Mouse (Mus musculus) hindbrain, embryonic 15.5 days (tissue): Measurements from ENCODE around the gene Ap3b1. TPM values are rescaled to one million over a fixed set of nuclear protein-coding genes. Genes with fewer than 3 reads are reported as not detected.
A peak's percentile ranks its signal among the peaks of the same experiment; 100 is the strongest.

Experiments used
- ATAC-seq: fragments of 200-750 bp; cut with Nextera tagmentation; 2 replicates; pipeline ENCODE4 v1.8.0; 2017; ENCODE audit warnings: low read depth, moderate number of reproducible peaks, moderate TSS enrichment; ENCODE audit not compliant: low FRiP score
- H3K27ac ChIP-seq: fragments of 300-500 bp; sonication (generic); replicated peaks from 2 replicates; pipeline ENCODE4 v1.5.1; 2015; ENCODE audit warnings: mild to moderate bottlenecking, inconsistent platforms
- H3K27me3 ChIP-seq: fragments of 300-500 bp; sonication (generic); 2 replicates; pipeline ENCODE4 v1.6.1; 2015; ENCODE audit warnings: control low read depth, inconsistent platforms
- H3K36me3 ChIP-seq: fragments of 300-500 bp; sonication (generic); 2 replicates; pipeline ENCODE4 v1.6.1; 2015; ENCODE audit warnings: control low read depth, inconsistent platforms
- H3K4me1 ChIP-seq: fragments of 300-500 bp; sonication (generic); replicated peaks from 2 replicates; pipeline ENCODE4 v1.6.1; 2015; ENCODE audit warnings: control low read depth, inconsistent platforms
- H3K4me2 ChIP-seq: fragments of 300-500 bp; sonication (generic); 2 replicates; pipeline ENCODE4 v1.6.1; 2015; ENCODE audit warnings: moderate library complexity, mild to moderate bottlenecking, inconsistent platforms
- H3K4me3 ChIP-seq: fragments of 300-500 bp; sonication (generic); 2 replicates; pipeline ENCODE4 v1.5.1; 2015; ENCODE audit warnings: mild to moderate bottlenecking, inconsistent platforms
- H3K9ac ChIP-seq: fragments of 300-500 bp; sonication (generic); 2 replicates; pipeline ENCODE4 v1.6.1; 2015; ENCODE audit warnings: inconsistent platforms
- H3K9me3 ChIP-seq: fragments of 300-500 bp; sonication (generic); 2 replicates; pipeline ENCODE4 v1.6.1; 2016; ENCODE audit warnings: control low read depth, inconsistent platforms
- WGBS: fragments of 180-500 bp; shearing (Covaris S2); methylation state at CpG from one replicate; pipeline ENCODE4 v1.1.7; 2015; 5-methylcytosine and 5-hydroxymethylcytosine counted together
- polyA plus RNA-seq: library from polyadenylated mRNA; unstranded; fragments of >200 nt; fragmentation: Nextera tagmentation; extraction: Ambion mirVana; gene quantifications from 2 replicates; pipeline ENCODE4 v1.2.1, GENCODE M21; 2015

Gene Ap3b1
- polyA plus RNA-seq, 1 experiment from 2014 or later = 27.5 TPM

- no peak overlapping the region for H3K27ac ChIP-seq
- H3K4me3 ChIP-seq = no peak overlapping the region
- peak overlapping the region; percentile 28 for H3K4me2 ChIP-seq
Observed at GRCm38 (mm10) chr13:94575607-94576398, 217.0 kb downstream of the Ap3b1 start.

GRCm38 (mm10) chr13:94576399-94577176, 217.8 kb downstream of the Ap3b1 start:
- Histone ChIP-seq H3K36me3 (no peaks in the 10 kb centered on the region), H3K4me2 (peak overlapping the region; percentile 28; the same call in 1 of the 2 replicates), H3K9me3 (no peaks in the 10 kb centered on the region), H3K4me3 (no peak overlapping the region), H3K27ac (no peak overlapping the region), H3K9ac (no peak overlapping the region), H3K4me1 (peaks cover 23% of the 10 kb centered on the region), H3K27me3 (peaks cover 74% of the 10 kb centered on the region)
- WGBS = 19% methylated on average over 21 of the region's 22 CpGs
- peak; percentile 32; the same call in 1 of the 2 replicates for ATAC-seq

More at GRCm38 (mm10) chr13:94575607-94576398, 217.0 kb downstream of the Ap3b1 start:
- peaks cover 77% of the 10 kb centered on the region for H3K27me3 ChIP-seq
- H3K9me3 ChIP-seq = no peaks in the 10 kb centered on the region
- WGBS = 6% methylated on average over 17 of the region's 17 CpGs
- H3K9ac ChIP-seq = no peak overlapping the region
- H3K36me3 ChIP-seq = no peaks in the 10 kb centered on the region
- ATAC-seq = peak; percentile 83
- H3K4me1 ChIP-seq = peaks cover 23% of the 10 kb centered on the region

- Histone ChIP-seq H3K9me3 (no peaks in the 10 kb centered on the region), H3K27me3 (peaks cover 75% of the 10 kb centered on the region)
- ATAC-seq = no peak
Observed at GRCm38 (mm10) chr13:94577177-94577540, 218.4 kb downstream of the Ap3b1 start.

GRCm38 (mm10) chr13:94595289-94595688, 236.5 kb downstream of the Ap3b1 start:
- H3K9me3 ChIP-seq = no peaks in the 10 kb centered on the region
- peaks cover 80% of the 10 kb centered on the region for H3K27me3 ChIP-seq
- peak overlapping the region; percentile 56; the same call in 1 of the 2 replicates for H3K27ac ChIP-seq
- H3K4me3 ChIP-seq = no peak overlapping the region
- peak; percentile 76; the same call in 1 of the 2 replicates for ATAC-seq
- no peak overlapping the region for H3K9ac ChIP-seq
- WGBS = 5% methylated on average over 14 of the region's 14 CpGs
- H3K4me2 ChIP-seq = peak overlapping the region; percentile 46
- H3K4me1 ChIP-seq = peaks cover 16% of the 10 kb centered on the region
- no peaks in the 10 kb centered on the region for H3K36me3 ChIP-seq

More at GRCm38 (mm10) chr13:94577177-94577540, 218.4 kb downstream of the Ap3b1 start:
- H3K4me3 ChIP-seq = no peak overlapping the region
- 58% methylated on average over 2 of the region's 2 CpGs for WGBS
- no peaks in the 10 kb centered on the region for H3K36me3 ChIP-seq
- no peak overlapping the region for H3K9ac ChIP-seq
- H3K4me1 ChIP-seq = peaks cover 23% of the 10 kb centered on the region
- no peak overlapping the region for H3K4me2 ChIP-seq
- H3K27ac ChIP-seq = no peak overlapping the region

GRCm38 (mm10) chr13:94595701-94596361, 237.1 kb downstream of the Ap3b1 start:
- under 1% methylated on average over 38 of the region's 38 CpGs for WGBS

GRCm38 (mm10) chr13:94596386-94597033, 237.8 kb downstream of the Ap3b1 start:
- Histone ChIP-seq H3K27me3 (peaks cover 83% of the 10 kb centered on the region), H3K4me1 (peaks cover 16% of the 10 kb centered on the region), H3K36me3 (no peaks in the 10 kb centered on the region), H3K9me3 (no peaks in the 10 kb centered on the region), H3K4me3 (0 out of 2 replicates have a peak overlapping the region, but pooled peaks have one; percentile 18), H3K9ac (no peak overlapping the region), H3K4me2 (peak overlapping the region; percentile 46), H3K27ac (no peak overlapping the region)
- peak; percentile 27; the same call in 1 of the 2 replicates for ATAC-seq
- 11% methylated on average over 20 of the region's 20 CpGs for WGBS

More at GRCm38 (mm10) chr13:94595701-94596361, 237.1 kb downstream of the Ap3b1 start:
- Histone ChIP-seq H3K4me3 (peak overlapping the region; percentile 18; the same call in 1 of the 2 replicates), H3K9ac (no peak overlapping the region), H3K4me2 (peak overlapping the region; percentile 46), H3K36me3 (no peaks in the 10 kb centered on the region), H3K4me1 (peaks cover 16% of the 10 kb centered on the region), H3K9me3 (no peaks in the 10 kb centered on the region), H3K27me3 (peaks cover 80% of the 10 kb centered on the region), H3K27ac (peak overlapping the region; percentile 56)
- peak; percentile 72 for ATAC-seq

- Histone ChIP-seq H3K36me3 (no peaks in the 10 kb centered on the region), H3K9me3 (no peaks in the 10 kb centered on the region), H3K27ac (no peak overlapping the region), H3K27me3 (peaks cover 81% of the 10 kb centered on the region), H3K9ac (no peak overlapping the region), H3K4me3 (no peak overlapping the region), H3K4me1 (peaks cover 16% of the 10 kb centered on the region), H3K4me2 (no peak overlapping the region)
- ATAC-seq = no peak
- whole genome bisulfite sequencing = 45% methylated on average over 8 of the region's 8 CpGs
Observed at GRCm38 (mm10) chr13:94599718-94600117, 241.0 kb downstream of the Ap3b1 start.

GRCm38 (mm10) chr13:94607035-94607860, 248.5 kb downstream of the Ap3b1 start:
- Histone ChIP-seq H3K27me3 (peaks cover 64% of the 10 kb centered on the region), H3K36me3 (no peaks in the 10 kb centered on the region), H3K4me2 (no peak overlapping the region), H3K27ac (no peak overlapping the region), H3K9me3 (no peaks in the 10 kb centered on the region), H3K4me3 (no peak overlapping the region), H3K4me1 (peaks cover 10% of the 10 kb centered on the region; the same call in 1 of the 2 replicates), H3K9ac (no peak overlapping the region)
- ATAC-seq = no peak
- WGBS = 84% methylated on average over 9 of the region's 9 CpGs

- H3K27me3 ChIP-seq = peaks cover 63% of the 10 kb centered on the region
- no peak overlapping the region for H3K4me2 ChIP-seq
- H3K36me3 ChIP-seq = no peaks in the 10 kb centered on the region
- no peak overlapping the region for H3K9ac ChIP-seq
- H3K4me1 ChIP-seq = peaks cover 10% of the 10 kb centered on the region; the same call in 1 of the 2 replicates
- no peak overlapping the region for H3K27ac ChIP-seq
- H3K4me3 ChIP-seq = no peak overlapping the region
- ATAC-seq = no peak
- WGBS = 49% methylated on average over 7 of the region's 7 CpGs
- H3K9me3 ChIP-seq = no peaks in the 10 kb centered on the region
Observed at GRCm38 (mm10) chr13:94607861-94608223, 249.1 kb downstream of the Ap3b1 start.

- Histone ChIP-seq H3K27me3 (peaks cover 61% of the 10 kb centered on the region), H3K9ac (no peak overlapping the region), H3K9me3 (no peaks in the 10 kb centered on the region), H3K4me1 (peaks cover 10% of the 10 kb centered on the region; the same call in 1 of the 2 replicates), H3K4me2 (no peak overlapping the region), H3K4me3 (no peak overlapping the region), H3K27ac (no peak overlapping the region), H3K36me3 (no peaks in the 10 kb centered on the region)
- ATAC-seq = peak; percentile 54; the same call in 1 of the 2 replicates
- 8% methylated on average over 11 of the region's 11 CpGs for whole genome bisulfite sequencing
Observed at GRCm38 (mm10) chr13:94608420-94608831, 249.7 kb downstream of the Ap3b1 start.
